Mouse (Mus musculus) ovary, postnatal 14 days (tissue): ENCODE data around the gene Med20.
"Not testable (repeated sequence)": the region's sequence is repeated elsewhere in the genome, so short reads cannot be mapped to it uniquely, and the experiment has no call there.

Source experiments
- DNase-seq: peaks from one replicate; pipeline ENCODE4 v3.0.0; 2022; ENCODE audit warnings: low spot score

The Med20 gene

GRCm38 (mm10) chr17:47628851-47629676 lies 17.7 kb downstream of the Med20 start:
- DNase-seq: peak; percentile 88

GRCm38 (mm10) chr17:47629717-47630677 lies 18.6 kb downstream of the Med20 start:
- DNase-seq: peak; percentile 34

- DNase-seq: no peak
Measured at GRCm38 (mm10) chr17:47630678-47631065, 19.3 kb downstream of the Med20 start, which contains the start of gene Usp49. Gene Usp49 (plus strand): TSS chr17:47630690.

GRCm38 (mm10) chr17:47632181-47632840 lies 20.9 kb downstream of the Med20 start:
- DNase-seq: no peak

- DNase-seq: no peak
Measured at GRCm38 (mm10) chr17:47633999-47634770, 22.8 kb downstream of the Med20 start.

GRCm38 (mm10) chr17:47642992-47643391 lies 31.6 kb downstream of the Med20 start:
- no peak for DNase-seq

GRCm38 (mm10) chr17:47646683-47647082 lies 35.3 kb downstream of the Med20 start:
- DNase-seq: peak; percentile 53

GRCm38 (mm10) chr17:47648966-47649365 lies 37.6 kb downstream of the Med20 start:
- DNase-seq: no peak

GRCm38 (mm10) chr17:47651953-47652352 lies 40.6 kb downstream of the Med20 start:
- DNase-seq: no peak

GRCm38 (mm10) chr17:47654346-47654745 lies 43.0 kb downstream of the Med20 start:
- DNase-seq: not testable (repeated sequence)

GRCm38 (mm10) chr17:47655697-47656096 lies 44.3 kb downstream of the Med20 start:
- DNase-seq: no peak

- DNase-seq: no peak
Measured at GRCm38 (mm10) chr17:47657901-47658300, 46.5 kb downstream of the Med20 start.

GRCm38 (mm10) chr17:47658741-47659243 lies 47.4 kb downstream of the Med20 start:
- DNase-seq: no peak

GRCm38 (mm10) chr17:47663009-47663713 lies 51.8 kb downstream of the Med20 start:
- DNase-seq: no peak

GRCm38 (mm10) chr17:47664474-47664873 lies 53.1 kb downstream of the Med20 start:
- DNase-seq: no peak

- DNase-seq: no peak
Measured at GRCm38 (mm10) chr17:47669166-47669565, 57.8 kb downstream of the Med20 start.

GRCm38 (mm10) chr17:47671988-47672310 lies 60.6 kb downstream of the Med20 start:
- DNase-seq: no peak

GRCm38 (mm10) chr17:47672311-47673111 lies 61.1 kb downstream of the Med20 start:
- DNase-seq: peak; percentile 52
